Mouse (Mus musculus) midbrain, embryonic 12.5 days (tissue): ENCODE data around the gene Abcf2. TPM values are rescaled to one million over a fixed set of nuclear protein-coding genes. Genes with fewer than 3 reads are reported as not detected.

Experiments
- ATAC-seq: fragments of 200-750 bp; cut with Nextera tagmentation; 2 replicates; pipeline ENCODE4 v1.8.0; 2017; ENCODE audit warnings: low read depth, moderate TSS enrichment, moderate library complexity; ENCODE audit not compliant: low FRiP score
- H3K27ac ChIP-seq: fragments of 300-500 bp; sonication (generic); replicated peaks from 2 replicates; pipeline ENCODE4 v1.5.1; 2016; ENCODE audit warnings: mild to moderate bottlenecking
- H3K27me3 ChIP-seq: fragments of 300-500 bp; sonication (generic); 2 replicates; pipeline ENCODE4 v1.6.1; 2016; ENCODE audit warnings: mild to moderate bottlenecking
- H3K36me3 ChIP-seq: fragments of 300-500 bp; sonication (generic); 2 replicates; pipeline ENCODE4 v1.6.1; 2016
- H3K4me1 ChIP-seq: fragments of 300-500 bp; sonication (generic); 2 replicates; pipeline ENCODE4 v1.6.1; 2016
- H3K4me2 ChIP-seq: fragments of 300-500 bp; sonication (generic); replicated peaks from 2 replicates; pipeline ENCODE4 v1.6.1; 2016; ENCODE audit warnings: mild to moderate bottlenecking, moderate library complexity
- H3K4me3 ChIP-seq: fragments of 300-500 bp; sonication (generic); 2 replicates; pipeline ENCODE4 v1.5.1; 2016; ENCODE audit warnings: mild to moderate bottlenecking
- H3K9ac ChIP-seq: fragments of 300-500 bp; sonication (generic); replicated peaks from 2 replicates; pipeline ENCODE4 v1.6.1; 2016; ENCODE audit warnings: mild to moderate bottlenecking, moderate library complexity
- H3K9me3 ChIP-seq: fragments of 300-500 bp; sonication (generic); 2 replicates; pipeline ENCODE4 v1.6.1; 2016; ENCODE audit warnings: mild to moderate bottlenecking
- WGBS: fragments of 180-500 bp; shearing (Covaris S2); methylation state at CpG from one replicate; pipeline ENCODE4 v1.1.7; 2016; 5-methylcytosine and 5-hydroxymethylcytosine counted together
- polyA plus RNA-seq: library from polyadenylated mRNA; unstranded; fragments of >200 nt; fragmentation: Nextera tagmentation; extraction: Ambion mirVana; gene quantifications from 2 replicates; pipeline ENCODE4 v1.2.1, GENCODE M21; 2016

The Abcf2 gene
- polyA plus RNA-seq = 126 TPM in 2 replicates

GRCm38 (mm10) chr5:24577183-24577929 is at the start of gene Abcf2:
Gene Abcf2 (minus strand): TSS chr5:24577467.
- WGBS = under 1% methylated on average over 48 of the region's 48 CpGs
- H3K36me3 ChIP-seq = peaks cover 29% of the 10 kb centered on the region
- peak within 1 kb of the TSS; percentile 80 for H3K4me3 ChIP-seq
- H3K27ac ChIP-seq = peak within 1 kb of the TSS; percentile 77
- H3K4me2 ChIP-seq = peak within 1 kb of the TSS; percentile 86
- H3K27me3 ChIP-seq = no peaks in the 10 kb centered on the region
- peak within 1 kb of the TSS; percentile 83 for H3K9ac ChIP-seq
- H3K4me1 ChIP-seq = peaks cover 14% of the 10 kb centered on the region
- no peaks in the 10 kb centered on the region for H3K9me3 ChIP-seq
- ATAC-seq = peak; percentile 97

DNA sequence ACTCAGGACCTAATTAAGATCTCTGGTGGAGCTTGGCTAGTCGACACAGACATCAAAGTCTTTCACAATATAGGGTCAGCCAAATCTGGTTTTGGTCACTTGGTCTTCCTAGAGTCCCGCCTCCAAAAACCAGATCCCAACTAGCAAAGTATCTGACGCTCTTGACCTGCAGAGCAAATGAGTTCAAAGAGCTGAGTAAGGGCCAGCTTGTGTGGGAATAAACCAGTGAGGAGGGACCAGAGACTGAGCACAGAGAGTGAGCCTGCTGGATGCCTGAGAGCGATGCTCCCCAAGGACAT is 47.5 kb upstream of the Abcf2 start:
- 31% methylated on average over 4 of the region's 4 CpGs for WGBS
- no peak overlapping the region for H3K27ac ChIP-seq

GRCm38 (mm10) chr5:24623986-24624821 is 46.9 kb upstream of the Abcf2 start, which contains the start of gene Smarcd3:
Gene Smarcd3 (minus strand): TSS chr5:24624411.
- ATAC-seq = peak; percentile 88
- Histone ChIP-seq H3K27me3 (peaks cover 46% of the 10 kb centered on the region), H3K9ac (peak within 1 kb of the TSS; percentile 76), H3K4me3 (peak within 1 kb of the TSS; percentile 58), H3K4me1 (peaks cover 19% of the 10 kb centered on the region), H3K36me3 (no peaks in the 10 kb centered on the region), H3K27ac (0 out of 2 replicates have a peak within 1 kb of the TSS, but pooled peaks have one; percentile 17), H3K4me2 (peak within 1 kb of the TSS; percentile 80), H3K9me3 (no peaks in the 10 kb centered on the region)
- WGBS = 3% methylated on average over 37 of the region's 37 CpGs

More for the DNA sequence above, 47.5 kb upstream of the Abcf2 start:
- Histone ChIP-seq H3K4me1 (peaks cover 19% of the 10 kb centered on the region), H3K27me3 (peaks cover 46% of the 10 kb centered on the region), H3K4me3 (peak overlapping the region; percentile 58; the same call in 1 of the 2 replicates), H3K9me3 (no peaks in the 10 kb centered on the region), H3K36me3 (no peaks in the 10 kb centered on the region), H3K9ac (peak overlapping the region; percentile 76; the same call in 1 of the 2 replicates), H3K4me2 (peak overlapping the region; percentile 80)
- ATAC-seq = 0 out of 2 replicates have a peak, but pooled peaks have one; percentile 23

- Histone ChIP-seq H3K27me3 (peaks cover 46% of the 10 kb centered on the region), H3K4me3 (peak overlapping the region; percentile 58), H3K9ac (peak overlapping the region; percentile 76), H3K27ac (no peak overlapping the region), H3K36me3 (no peaks in the 10 kb centered on the region), H3K4me2 (peak overlapping the region; percentile 80), H3K9me3 (no peaks in the 10 kb centered on the region), H3K4me1 (peaks cover 19% of the 10 kb centered on the region)
- 42% methylated on average over 8 of the region's 8 CpGs for WGBS
- no peak for ATAC-seq
Measured at GRCm38 (mm10) chr5:24623041-24623985, 46.0 kb upstream of the Abcf2 start.

DNA sequence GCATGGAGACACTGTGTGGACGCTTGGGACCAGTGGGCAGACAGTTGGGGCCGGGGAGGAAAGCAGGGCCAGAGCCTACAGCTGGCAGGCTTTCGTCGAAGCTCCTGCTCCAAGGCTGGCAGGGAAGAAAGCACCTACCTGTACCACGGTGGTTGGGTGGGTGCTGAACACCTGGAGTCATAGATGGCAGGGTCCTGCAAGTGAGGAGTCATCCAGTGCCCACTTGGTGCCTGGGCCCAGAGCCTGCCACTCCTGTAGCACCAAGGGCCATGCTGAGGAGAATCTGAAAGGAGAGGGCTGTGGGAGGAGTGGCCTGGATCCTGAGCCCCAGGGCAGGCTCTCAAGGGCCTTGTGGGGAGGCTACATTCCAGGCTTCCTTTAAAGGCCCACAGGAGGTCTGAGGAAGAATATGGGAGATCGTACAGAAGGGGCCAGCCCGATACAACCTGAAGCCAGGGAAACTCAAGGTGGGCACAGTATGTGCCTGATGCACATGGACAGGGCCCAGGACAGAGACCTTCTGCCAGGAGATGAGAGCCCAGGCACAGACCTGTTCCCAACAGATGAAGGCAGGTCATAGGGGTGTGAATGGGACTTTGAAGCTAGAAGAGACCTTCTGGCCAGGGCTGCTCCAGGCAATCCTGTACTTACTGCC is 45.2 kb upstream of the Abcf2 start:
- no peak overlapping the region for H3K4me2 ChIP-seq
- WGBS = 65% methylated on average over 7 of the region's 7 CpGs

GRCm38 (mm10) chr5:24620626-24621025 is 43.4 kb upstream of the Abcf2 start:
- Histone ChIP-seq H3K27me3 (peaks cover 45% of the 10 kb centered on the region), H3K27ac (no peak overlapping the region), H3K4me1 (peaks cover 19% of the 10 kb centered on the region), H3K36me3 (no peaks in the 10 kb centered on the region), H3K9ac (no peak overlapping the region), H3K4me2 (no peak overlapping the region), H3K4me3 (no peak overlapping the region), H3K9me3 (no peaks in the 10 kb centered on the region)
- WGBS = 75% methylated on average over 8 of the region's 8 CpGs
- ATAC-seq = no peak

More for the DNA sequence above, 45.2 kb upstream of the Abcf2 start:
- Histone ChIP-seq H3K4me1 (peaks cover 19% of the 10 kb centered on the region), H3K9ac (no peak overlapping the region), H3K9me3 (no peaks in the 10 kb centered on the region), H3K27ac (no peak overlapping the region), H3K4me3 (no peak overlapping the region), H3K36me3 (no peaks in the 10 kb centered on the region), H3K27me3 (peaks cover 46% of the 10 kb centered on the region)
- ATAC-seq = no peak

DNA sequence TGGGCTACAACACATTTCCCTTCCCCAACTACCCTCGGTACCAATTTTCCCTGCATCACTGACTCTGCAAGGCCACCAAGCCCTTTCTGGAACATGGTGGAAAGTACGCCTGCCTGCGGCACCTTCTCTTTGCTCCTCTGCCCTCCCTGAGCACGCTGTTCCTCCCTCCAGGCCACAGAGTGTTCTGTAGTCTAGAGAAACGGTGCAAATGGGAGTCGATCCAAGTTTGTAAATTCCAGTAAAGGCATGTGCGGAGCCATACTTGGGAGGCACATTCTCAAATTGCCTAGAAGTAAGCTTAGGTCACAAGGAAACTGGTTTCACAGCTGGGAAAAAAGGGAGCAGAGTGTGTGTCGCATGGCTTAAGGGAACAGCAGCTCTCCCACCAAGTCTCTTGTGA is 42.8 kb upstream of the Abcf2 start:
- H3K27me3 ChIP-seq = peaks cover 43% of the 10 kb centered on the region
- H3K9ac ChIP-seq = no peak overlapping the region
- no peak overlapping the region for H3K4me2 ChIP-seq
- ATAC-seq = no peak
- H3K9me3 ChIP-seq = no peaks in the 10 kb centered on the region
- peaks cover 19% of the 10 kb centered on the region for H3K4me1 ChIP-seq
- WGBS = 80% methylated on average over 8 of the region's 8 CpGs
- no peak overlapping the region for H3K4me3 ChIP-seq
- no peak overlapping the region for H3K27ac ChIP-seq
- H3K36me3 ChIP-seq = no peaks in the 10 kb centered on the region

- Histone ChIP-seq H3K4me2 (no peak overlapping the region), H3K9ac (no peak overlapping the region), H3K27ac (no peak overlapping the region), H3K4me3 (no peak overlapping the region), H3K4me1 (peaks cover 8% of the 10 kb centered on the region), H3K36me3 (no peaks in the 10 kb centered on the region), H3K27me3 (peaks cover 33% of the 10 kb centered on the region), H3K9me3 (no peaks in the 10 kb centered on the region)
- ATAC-seq = no peak
- 82% methylated on average over 3 of the region's 3 CpGs for WGBS
Measured at GRCm38 (mm10) chr5:24618921-24619320, 41.7 kb upstream of the Abcf2 start.

DNA sequence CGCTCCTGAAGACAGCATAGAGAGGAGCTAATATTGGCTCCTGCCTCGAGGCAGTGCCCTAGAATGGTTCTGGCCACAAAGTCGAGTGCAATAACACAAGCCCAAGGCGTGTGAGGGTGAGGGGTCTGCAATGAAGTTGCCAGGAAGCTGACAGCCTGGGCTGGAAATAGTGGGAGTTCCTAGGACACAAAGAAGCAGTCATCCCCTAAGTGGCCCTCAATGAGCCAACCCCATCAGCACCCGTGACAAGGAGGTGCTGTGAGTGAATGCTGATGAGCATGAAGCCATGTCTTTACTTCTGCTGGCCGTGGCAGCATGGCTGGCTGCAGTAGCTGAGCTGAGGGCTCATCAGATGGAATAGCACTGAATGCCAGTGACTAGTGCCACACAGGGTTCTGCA is 37.8 kb upstream of the Abcf2 start:
- Histone ChIP-seq H3K27ac (no peak overlapping the region), H3K9ac (no peak overlapping the region), H3K4me1 (peaks cover 12% of the 10 kb centered on the region; the same call in 1 of the 2 replicates), H3K9me3 (no peaks in the 10 kb centered on the region), H3K4me3 (no peak overlapping the region), H3K36me3 (no peaks in the 10 kb centered on the region), H3K27me3 (0 out of 2 replicates have a peak, but pooled peaks cover under 1% of the 10 kb centered on the region), H3K4me2 (no peak overlapping the region)
- no peak for ATAC-seq
- WGBS = 66% methylated on average over 6 of the region's 6 CpGs

DNA sequence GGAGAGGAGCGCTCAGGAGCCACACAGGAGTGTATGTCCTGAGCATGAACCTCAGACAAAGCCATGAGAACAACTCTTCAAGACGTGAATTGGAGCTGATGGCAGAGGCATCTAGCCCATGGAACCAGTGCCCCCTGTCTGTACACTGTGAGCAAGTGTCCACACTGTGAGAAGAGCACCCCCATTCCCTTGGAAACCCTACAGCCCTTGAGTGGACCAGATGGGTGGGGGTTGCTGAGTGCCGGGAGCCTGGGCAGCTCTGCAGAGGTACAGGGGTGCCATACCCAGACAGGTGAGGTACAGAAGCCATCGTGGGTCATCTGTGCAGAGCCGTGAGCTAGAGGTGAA is 35.0 kb upstream of the Abcf2 start:
- Histone ChIP-seq H3K27me3 (no peaks in the 10 kb centered on the region), H3K9me3 (no peaks in the 10 kb centered on the region), H3K4me2 (no peak overlapping the region), H3K36me3 (no peaks in the 10 kb centered on the region), H3K27ac (no peak overlapping the region), H3K4me3 (no peak overlapping the region), H3K4me1 (peaks cover 14% of the 10 kb centered on the region; the same call in 1 of the 2 replicates), H3K9ac (no peak overlapping the region)
- peak; percentile 30; the same call in 1 of the 2 replicates for ATAC-seq
- 79% methylated on average over 5 of the region's 5 CpGs for WGBS
